Mouse (Mus musculus) spleen, adult 2 months (tissue): Measurements from ENCODE around the gene Cul9. TPM values are rescaled to one million over a fixed set of nuclear protein-coding genes. Genes with fewer than 3 reads are reported as not detected.

Source experiments
- DNase-seq, 2 experiments: peaks; one replicate each; pipeline versions ENCODE4 v3.0.0 to v3.0.0-alpha.2; 2012 to 2021; ENCODE audit warnings: low spot score in 2 of 2, low read depth in 1 of 2
- H3K27ac ChIP-seq: fragments of 200-500 bp; 2 replicates; pipeline ENCODE4 v1.5.1; 2012; ENCODE audit warnings: low read length, inconsistent platforms; ENCODE audit not compliant: insufficient read depth
- H3K27me3 ChIP-seq: fragments of 200-500 bp; 2 replicates; pipeline ENCODE4 v1.6.1; 2012; ENCODE audit warnings: mild to moderate bottlenecking, moderate library complexity, low read length, inconsistent platforms; ENCODE audit not compliant: control insufficient read depth, insufficient read depth
- H3K36me3 ChIP-seq: fragments of 200-500 bp; 2 replicates; pipeline ENCODE4 v1.6.1; 2012; ENCODE audit warnings: mild to moderate bottlenecking, low read length, inconsistent platforms; ENCODE audit not compliant: control insufficient read depth, insufficient read depth
- H3K4me1 ChIP-seq: fragments of 200-500 bp; 2 replicates; pipeline ENCODE4 v1.6.1; 2011; ENCODE audit warnings: inconsistent platforms; ENCODE audit not compliant: control insufficient read depth, insufficient read depth, insufficient read length
- H3K4me3 ChIP-seq: fragments of 200-500 bp; 2 replicates; pipeline ENCODE4 v1.5.1; 2011; ENCODE audit warnings: mild to moderate bottlenecking, inconsistent platforms; ENCODE audit not compliant: insufficient read depth, insufficient read length; ENCODE audit errors: extremely low read depth
- CTCF ChIP-seq: fragments of 200-500 bp; IDR thresholded peaks from 2 replicates; pipeline ENCODE4 v1.5.1; 2011; ENCODE audit warnings: mild to moderate bottlenecking, inconsistent platforms; ENCODE audit not compliant: insufficient read depth, insufficient read length, insufficient replicate concordance; ENCODE audit errors: extremely low read depth
- POLR2A ChIP-seq: fragments of 200-500 bp; IDR thresholded peaks from 2 replicates; pipeline ENCODE4 v1.6.1; 2011; ENCODE audit warnings: low read depth, low read length, inconsistent platforms
- WGBS: fragments of 180-500 bp; shearing (Covaris S2); methylation state at CpG from one replicate; pipeline ENCODE4 v1.1.7; 2018; 5-methylcytosine and 5-hydroxymethylcytosine counted together
- polyA plus RNA-seq: library from polyadenylated mRNA; depleted of rRNA; stranded (reverse); fragments of >200 nt; gene quantifications from 2 replicates; pipeline ENCODE4 v1.2.3, GENCODE M21; 2012

Cul9 gene
- polyA plus RNA-seq, 1 experiment = 16.2 TPM

DNA sequence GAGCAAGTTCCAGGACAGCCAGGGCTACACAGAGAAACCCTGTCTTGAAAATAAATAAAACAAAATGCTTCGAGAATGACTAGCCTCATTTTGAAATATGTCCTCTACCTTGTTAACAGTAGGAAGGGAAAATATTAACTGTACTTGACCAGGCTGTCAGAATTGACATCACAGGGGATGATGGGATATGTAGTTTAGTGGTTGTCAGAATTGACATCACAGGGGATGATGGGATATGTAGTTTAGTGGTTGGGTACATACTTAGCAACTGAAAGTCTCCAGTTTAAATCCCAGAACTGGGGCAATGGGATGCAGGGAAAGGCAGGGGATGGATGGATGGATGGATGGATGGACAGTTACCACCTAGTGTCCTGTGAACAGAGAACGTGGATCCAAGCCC lies 32.9 kb downstream of the Cul9 start:
- H3K27ac ChIP-seq = no peak overlapping the region
- no peaks in the 10 kb centered on the region for H3K4me1 ChIP-seq
- 75% methylated on average over 2 of the region's 2 CpGs for WGBS
- no peaks in the 10 kb centered on the region for H3K27me3 ChIP-seq
- H3K36me3 ChIP-seq = no peaks in the 10 kb centered on the region
- DNase-seq = no peak
- TF ChIP-seq POLR2A (no peak), CTCF (no peak)
- no peak overlapping the region for H3K4me3 ChIP-seq

DNA sequence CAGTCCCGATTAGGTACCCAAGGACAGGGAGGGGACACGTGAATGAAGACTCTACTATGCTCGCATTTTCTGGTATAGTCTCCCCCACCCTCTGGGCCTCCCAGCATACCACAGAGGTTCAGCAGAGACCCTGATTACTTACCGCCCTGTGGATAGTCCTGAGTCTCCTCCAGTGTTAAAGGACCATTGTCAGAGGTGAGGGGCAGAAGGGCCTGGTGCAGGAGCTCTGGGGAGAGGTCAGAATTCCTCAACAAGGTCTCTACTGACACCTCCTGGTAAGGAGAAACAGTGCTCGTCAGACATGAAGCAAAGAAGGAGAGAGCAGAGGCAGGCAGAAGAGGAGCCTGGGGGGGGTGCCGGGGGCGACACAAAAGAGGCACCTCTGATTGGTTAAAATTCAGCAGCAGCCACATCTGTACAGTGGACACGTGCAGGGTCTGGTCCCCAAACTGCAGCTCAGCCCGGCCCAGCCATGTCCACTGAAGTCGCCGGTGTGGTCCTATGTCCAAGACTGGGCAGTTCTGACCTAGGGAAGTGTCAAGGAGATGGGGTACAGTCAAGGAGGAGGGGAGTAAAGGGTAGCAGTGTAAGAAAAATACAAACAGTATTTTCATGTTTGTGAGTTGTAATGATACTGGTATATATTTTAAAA lies 35.0 kb downstream of the Cul9 start:
- H3K4me3 ChIP-seq = no peak overlapping the region
- H3K36me3 ChIP-seq = no peaks in the 10 kb centered on the region
- no peak overlapping the region for H3K27ac ChIP-seq
- H3K4me1 ChIP-seq = no peaks in the 10 kb centered on the region
- TF ChIP-seq POLR2A = no peak
- no peak for TF ChIP-seq CTCF
- no peak for DNase-seq
- no peaks in the 10 kb centered on the region for H3K27me3 ChIP-seq
- WGBS = 81% methylated on average over 11 of the region's 11 CpGs

DNA sequence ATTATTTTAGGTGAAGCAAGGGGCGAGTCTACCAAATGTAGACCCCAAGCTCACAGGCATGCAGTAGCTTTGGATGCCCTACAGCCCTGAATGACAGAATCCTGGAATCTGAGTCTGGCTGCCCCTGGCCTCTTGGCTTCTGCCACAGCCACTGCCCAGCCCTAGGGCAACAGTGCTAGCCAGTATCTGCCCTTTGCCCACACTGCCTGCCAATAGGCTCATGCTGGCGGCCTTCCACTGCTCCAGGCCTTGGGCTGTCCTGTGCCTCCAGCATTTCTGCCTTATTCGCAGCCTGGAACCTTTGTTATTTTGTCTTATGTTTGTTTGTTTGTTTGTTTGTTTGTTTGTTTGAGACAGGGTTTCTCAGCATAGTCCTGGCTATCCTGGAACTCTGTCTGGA lies 40.6 kb downstream of the Cul9 start:
- no peaks in the 10 kb centered on the region for H3K4me1 ChIP-seq
- WGBS = 92% methylated on average over 3 of the region's 3 CpGs
- H3K27ac ChIP-seq = no peak overlapping the region

DNA sequence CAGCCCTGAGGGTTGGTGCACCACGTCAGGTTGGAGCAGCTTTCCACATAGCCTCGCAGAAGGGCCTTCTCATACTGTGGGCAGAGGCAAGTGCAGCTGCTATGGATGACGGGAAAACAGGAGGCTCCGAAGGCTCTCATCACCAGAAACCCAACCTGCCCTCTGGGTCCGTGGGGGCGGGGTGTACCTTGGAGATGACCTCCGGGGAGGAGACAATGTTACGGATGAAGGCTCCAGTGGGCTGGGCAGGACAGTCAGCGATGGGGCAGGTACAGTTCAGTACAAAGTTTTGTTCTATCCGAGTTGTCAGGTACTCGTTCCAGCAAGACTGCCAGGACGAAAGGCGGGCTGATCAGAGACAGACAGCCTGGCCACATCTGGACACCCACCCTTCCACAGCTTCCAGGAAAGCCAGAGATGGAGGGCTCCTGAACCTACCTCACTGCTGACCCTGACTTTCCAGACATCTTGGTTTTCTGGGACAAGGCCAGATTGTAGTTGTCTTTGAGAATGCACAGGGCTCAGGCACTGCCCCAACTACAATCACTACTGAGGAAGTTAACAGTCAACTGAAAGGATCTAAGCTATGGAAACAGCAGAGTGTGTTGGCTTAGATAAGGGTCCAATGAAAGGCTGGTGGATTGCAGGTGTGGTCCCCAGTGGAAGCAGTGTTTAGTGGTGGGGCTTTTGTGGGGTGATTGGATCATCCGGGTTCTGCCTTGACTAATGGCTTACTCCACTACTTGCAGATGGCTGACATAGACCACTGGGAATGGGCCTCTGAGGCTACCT lies 42.1 kb downstream of the Cul9 start:
- no peaks in the 10 kb centered on the region for H3K27me3 ChIP-seq
- H3K4me3 ChIP-seq = no peak overlapping the region
- DNase-seq = no peak
- WGBS = 85% methylated on average over 14 of the region's 14 CpGs
- H3K36me3 ChIP-seq = no peaks in the 10 kb centered on the region
- no peak overlapping the region for H3K27ac ChIP-seq
- no peaks in the 10 kb centered on the region for H3K4me1 ChIP-seq
- TF ChIP-seq CTCF = no peak
- no peak for TF ChIP-seq POLR2A

More for the DNA sequence above, 40.6 kb downstream of the Cul9 start:
- TF ChIP-seq CTCF (no peak), POLR2A (no peak)
- no peak for DNase-seq
- Histone ChIP-seq H3K4me3 (no peak overlapping the region), H3K36me3 (no peaks in the 10 kb centered on the region), H3K27me3 (no peaks in the 10 kb centered on the region)

DNA sequence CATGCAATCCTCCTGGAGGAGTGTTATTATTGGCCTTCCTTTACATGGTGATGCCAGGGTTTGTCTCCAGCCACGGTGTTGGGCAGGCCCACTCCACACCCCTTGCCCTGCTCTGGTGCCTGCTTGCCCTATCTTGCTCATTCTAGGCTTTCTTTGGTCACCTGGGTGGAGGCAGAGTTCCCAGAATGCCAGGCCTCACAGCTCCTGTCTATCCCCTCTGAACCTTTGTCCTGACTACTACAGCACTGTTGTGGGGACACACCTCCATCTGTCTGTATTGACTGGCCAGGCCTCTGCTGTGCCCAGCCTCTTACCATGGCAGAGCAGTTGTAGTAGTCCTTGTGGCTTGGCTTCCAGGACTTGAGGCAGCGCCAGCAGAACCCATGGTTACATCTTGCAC lies 43.4 kb downstream of the Cul9 start:
- DNase-seq = no peak
- Histone ChIP-seq H3K4me3 (no peak overlapping the region), H3K36me3 (no peaks in the 10 kb centered on the region), H3K4me1 (no peaks in the 10 kb centered on the region), H3K27me3 (no peaks in the 10 kb centered on the region), H3K27ac (no peak overlapping the region)
- no peak for TF ChIP-seq CTCF
- no peak for TF ChIP-seq POLR2A
- 96% methylated on average over 2 of the region's 2 CpGs for WGBS

DNA sequence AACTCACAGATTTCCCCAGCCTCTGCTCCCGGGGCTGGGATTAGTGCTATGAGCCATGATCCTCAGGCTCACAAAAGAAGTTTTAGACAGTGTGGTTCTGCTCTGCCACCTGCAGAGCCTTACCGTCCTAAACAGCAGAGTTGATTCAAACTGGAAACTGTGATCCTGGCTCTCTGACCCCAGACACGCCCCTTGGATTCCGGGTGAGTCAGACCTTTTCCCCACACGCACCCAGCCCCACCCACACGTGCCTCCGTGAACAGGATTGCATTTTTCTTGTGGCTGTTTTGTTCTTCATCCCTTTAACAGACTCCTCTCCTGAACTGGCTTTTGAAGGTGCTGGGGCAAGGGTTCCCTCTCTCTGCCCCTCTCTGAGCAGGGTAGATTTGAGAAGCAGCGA lies 48.2 kb downstream of the Cul9 start:
- TF ChIP-seq CTCF (no peak), POLR2A (no peak)
- Histone ChIP-seq H3K27me3 (no peaks in the 10 kb centered on the region), H3K27ac (no peak overlapping the region), H3K4me3 (no peak overlapping the region), H3K36me3 (no peaks in the 10 kb centered on the region), H3K4me1 (peaks cover 6% of the 10 kb centered on the region; the same call in 1 of the 2 replicates)
- 85% methylated on average over 8 of the region's 8 CpGs for WGBS
- DNase-seq = no peak
